Mouse (Mus musculus) heart, embryonic 13.5 days (tissue): Measurements from ENCODE around the gene Tbc1d1. TPM values are rescaled to one million over a fixed set of nuclear protein-coding genes. Genes with fewer than 3 reads are reported as not detected.

Source experiments
- ATAC-seq: fragments of 200-750 bp; cut with Nextera tagmentation; 2 replicates; pipeline ENCODE4 v1.8.0; 2017; ENCODE audit warnings: moderate TSS enrichment; ENCODE audit not compliant: insufficient number of reproducible peaks, low FRiP score, low TSS enrichment; ENCODE audit errors: extremely low read depth
- H3K27ac ChIP-seq: fragments of 300-500 bp; sonication (generic); replicated peaks from 2 replicates; pipeline ENCODE4 v1.5.1; 2015; ENCODE audit warnings: moderate library complexity, mild to moderate bottlenecking, inconsistent platforms
- H3K27me3 ChIP-seq: fragments of 300-500 bp; sonication (generic); replicated peaks from 2 replicates; pipeline ENCODE4 v1.6.1; 2015; ENCODE audit warnings: mild to moderate bottlenecking, inconsistent platforms
- H3K36me3 ChIP-seq: fragments of 300-500 bp; sonication (generic); 2 replicates; pipeline ENCODE4 v1.6.1; 2015; ENCODE audit warnings: mild to moderate bottlenecking, inconsistent platforms
- H3K4me1 ChIP-seq: fragments of 300-500 bp; sonication (generic); 2 replicates; pipeline ENCODE4 v1.6.1; 2015; ENCODE audit warnings: inconsistent platforms
- H3K4me2 ChIP-seq: fragments of 300-500 bp; sonication (generic); 2 replicates; pipeline ENCODE4 v1.6.1; 2015; ENCODE audit warnings: inconsistent platforms, mild to moderate bottlenecking, moderate library complexity
- H3K4me3 ChIP-seq: fragments of 300-500 bp; sonication (generic); 2 replicates; pipeline ENCODE4 v1.5.1; 2015; ENCODE audit warnings: moderate library complexity, mild to moderate bottlenecking, inconsistent platforms
- H3K9ac ChIP-seq: fragments of 300-500 bp; sonication (generic); 2 replicates; pipeline ENCODE4 v1.6.1; 2015; ENCODE audit warnings: inconsistent platforms, mild to moderate bottlenecking, moderate library complexity
- H3K9me3 ChIP-seq: fragments of 300-500 bp; sonication (generic); 2 replicates; pipeline ENCODE4 v1.6.1; 2016; ENCODE audit warnings: inconsistent platforms
- WGBS: fragments of 180-500 bp; shearing (Covaris S2); methylation state at CpG from one replicate; pipeline ENCODE4 v1.1.7; 2015; ENCODE audit warnings: mixed read lengths; 5-methylcytosine and 5-hydroxymethylcytosine counted together
- polyA plus RNA-seq: library from polyadenylated mRNA; unstranded; fragments of >200 nt; fragmentation: Nextera tagmentation; extraction: Ambion mirVana; gene quantifications from 2 replicates; pipeline ENCODE4 v1.2.1, GENCODE M21; 2015

Gene Tbc1d1
- polyA plus RNA-seq, 1 experiment from 2014 or later = 25.4 TPM

- ATAC-seq = no peak
- H3K36me3 ChIP-seq = no peaks in the 10 kb centered on the region
- H3K27ac ChIP-seq = no peak overlapping the region
- peaks cover 3% of the 10 kb centered on the region for H3K27me3 ChIP-seq
- H3K4me1 ChIP-seq = peaks cover 26% of the 10 kb centered on the region
- no peak overlapping the region for H3K4me2 ChIP-seq
- WGBS = 76% methylated on average over 5 of the region's 5 CpGs
- H3K4me3 ChIP-seq = no peak overlapping the region
- H3K9ac ChIP-seq = no peak overlapping the region
- no peaks in the 10 kb centered on the region for H3K9me3 ChIP-seq
Observed at GRCm38 (mm10) chr5:64162582-64162981, 6.5 kb downstream of the Tbc1d1 start.

GRCm38 (mm10) chr5:64164414-64164813 lies 8.3 kb downstream of the Tbc1d1 start:
- Histone ChIP-seq H3K27ac (no peak overlapping the region), H3K4me3 (no peak overlapping the region), H3K4me2 (no peak overlapping the region), H3K4me1 (peaks cover 10% of the 10 kb centered on the region), H3K36me3 (no peaks in the 10 kb centered on the region), H3K27me3 (peaks cover under 1% of the 10 kb centered on the region; the same call in 1 of the 2 replicates), H3K9ac (no peak overlapping the region), H3K9me3 (no peaks in the 10 kb centered on the region)
- no peak for ATAC-seq
- 60% methylated on average over 3 of the region's 3 CpGs for WGBS

- Histone ChIP-seq H3K9ac (no peak overlapping the region), H3K27me3 (no peaks in the 10 kb centered on the region), H3K9me3 (no peaks in the 10 kb centered on the region), H3K4me1 (peaks cover 9% of the 10 kb centered on the region), H3K4me2 (no peak overlapping the region), H3K4me3 (no peak overlapping the region), H3K27ac (no peak overlapping the region), H3K36me3 (no peaks in the 10 kb centered on the region)
- 73% methylated on average over 2 of the region's 2 CpGs for WGBS
- ATAC-seq = no peak
Observed at GRCm38 (mm10) chr5:64165826-64166225, 9.7 kb downstream of the Tbc1d1 start.

- ATAC-seq = no peak
- Histone ChIP-seq H3K4me1 (peaks cover under 1% of the 10 kb centered on the region; the same call in 1 of the 2 replicates), H3K9ac (no peak overlapping the region), H3K4me3 (no peak overlapping the region), H3K4me2 (no peak overlapping the region), H3K27ac (no peak overlapping the region), H3K27me3 (no peaks in the 10 kb centered on the region), H3K9me3 (no peaks in the 10 kb centered on the region), H3K36me3 (0 out of 2 replicates have a peak, but pooled peaks cover 3% of the 10 kb centered on the region)
- WGBS = 87% methylated on average over 10 of the region's 10 CpGs
Observed at GRCm38 (mm10) chr5:64168990-64169540, 13.0 kb downstream of the Tbc1d1 start.

GRCm38 (mm10) chr5:64172884-64173283 lies 16.8 kb downstream of the Tbc1d1 start:
- 66% methylated on average over 3 of the region's 3 CpGs for WGBS
- no peaks in the 10 kb centered on the region for H3K27me3 ChIP-seq
- no peak overlapping the region for H3K4me3 ChIP-seq
- peaks cover 11% of the 10 kb centered on the region for H3K4me1 ChIP-seq
- no peak overlapping the region for H3K4me2 ChIP-seq
- no peak overlapping the region for H3K9ac ChIP-seq
- 0 out of 2 replicates have a peak, but pooled peaks cover 3% of the 10 kb centered on the region for H3K36me3 ChIP-seq
- no peaks in the 10 kb centered on the region for H3K9me3 ChIP-seq
- no peak overlapping the region for H3K27ac ChIP-seq
- ATAC-seq = no peak

GRCm38 (mm10) chr5:64173302-64173701 lies 17.2 kb downstream of the Tbc1d1 start:
- H3K9ac ChIP-seq = no peak overlapping the region
- no peak overlapping the region for H3K4me3 ChIP-seq
- ATAC-seq = no peak
- no peak overlapping the region for H3K27ac ChIP-seq
- H3K36me3 ChIP-seq = 0 out of 2 replicates have a peak, but pooled peaks cover 3% of the 10 kb centered on the region
- no peaks in the 10 kb centered on the region for H3K27me3 ChIP-seq
- H3K4me1 ChIP-seq = peaks cover 11% of the 10 kb centered on the region
- no peaks in the 10 kb centered on the region for H3K9me3 ChIP-seq
- 79% methylated on average over 16 of the region's 16 CpGs for WGBS
- H3K4me2 ChIP-seq = no peak overlapping the region

- ATAC-seq = no peak
- 49% methylated on average over 5 of the region's 5 CpGs for WGBS
- no peak overlapping the region for H3K27ac ChIP-seq
- H3K4me2 ChIP-seq = no peak overlapping the region
- no peak overlapping the region for H3K9ac ChIP-seq
- no peaks in the 10 kb centered on the region for H3K27me3 ChIP-seq
- H3K4me1 ChIP-seq = peaks cover 11% of the 10 kb centered on the region
- H3K9me3 ChIP-seq = no peaks in the 10 kb centered on the region
- H3K36me3 ChIP-seq = 0 out of 2 replicates have a peak, but pooled peaks cover 3% of the 10 kb centered on the region
- H3K4me3 ChIP-seq = no peak overlapping the region
Observed at GRCm38 (mm10) chr5:64174429-64174935, 18.4 kb downstream of the Tbc1d1 start.

GRCm38 (mm10) chr5:64180548-64180947 lies 24.4 kb downstream of the Tbc1d1 start:
- Histone ChIP-seq H3K4me3 (no peak overlapping the region), H3K27me3 (no peaks in the 10 kb centered on the region), H3K4me1 (peaks cover 5% of the 10 kb centered on the region; the same call in 1 of the 2 replicates), H3K4me2 (no peak overlapping the region), H3K27ac (no peak overlapping the region), H3K36me3 (no peaks in the 10 kb centered on the region), H3K9me3 (no peaks in the 10 kb centered on the region), H3K9ac (no peak overlapping the region)
- 61% methylated on average over 8 of the region's 8 CpGs for WGBS
- no peak for ATAC-seq

GRCm38 (mm10) chr5:64183712-64184111 lies 27.6 kb downstream of the Tbc1d1 start:
- no peak overlapping the region for H3K4me3 ChIP-seq
- ATAC-seq = no peak
- H3K27me3 ChIP-seq = no peaks in the 10 kb centered on the region
- H3K4me2 ChIP-seq = no peak overlapping the region
- H3K4me1 ChIP-seq = peaks cover 5% of the 10 kb centered on the region; the same call in 1 of the 2 replicates
- no peak overlapping the region for H3K27ac ChIP-seq
- no peaks in the 10 kb centered on the region for H3K36me3 ChIP-seq
- no peaks in the 10 kb centered on the region for H3K9me3 ChIP-seq
- WGBS = 69% methylated on average over 4 of the region's 4 CpGs
- H3K9ac ChIP-seq = no peak overlapping the region

- H3K36me3 ChIP-seq = no peaks in the 10 kb centered on the region
- H3K27ac ChIP-seq = no peak overlapping the region
- peaks cover 5% of the 10 kb centered on the region; the same call in 1 of the 2 replicates for H3K4me1 ChIP-seq
- no peak overlapping the region for H3K9ac ChIP-seq
- no peak overlapping the region for H3K4me2 ChIP-seq
- no peaks in the 10 kb centered on the region for H3K27me3 ChIP-seq
- no peak for ATAC-seq
- WGBS = 67% methylated on average over 7 of the region's 7 CpGs
- no peak overlapping the region for H3K4me3 ChIP-seq
- no peaks in the 10 kb centered on the region for H3K9me3 ChIP-seq
Observed at GRCm38 (mm10) chr5:64185257-64185656, 29.2 kb downstream of the Tbc1d1 start.

- Histone ChIP-seq H3K4me2 (no peak overlapping the region), H3K4me1 (no peaks in the 10 kb centered on the region), H3K27ac (no peak overlapping the region), H3K36me3 (peaks cover 10% of the 10 kb centered on the region), H3K4me3 (no peak overlapping the region), H3K9ac (no peak overlapping the region), H3K9me3 (peaks cover 8% of the 10 kb centered on the region; the same call in 1 of the 2 replicates), H3K27me3 (no peaks in the 10 kb centered on the region)
- WGBS = 68% methylated on average over 5 of the region's 5 CpGs
- ATAC-seq = no peak
Observed at GRCm38 (mm10) chr5:64186566-64186965, 30.5 kb downstream of the Tbc1d1 start.
